Mouse (Mus musculus): ENCODE measurements at regions not wholly inside any gene's neighbourhood (a gene's known extent, or its start where the extent isn't known, plus 50 kb on each side); places are given as distances from the start of the nearest gene placed in this dataset.

- 70% methylated on average over 2 of the region's 2 CpGs for WGBS
- peaks cover 6% of the 10 kb centered on the region; the same call in 1 of the 2 replicates for H3K4me1 ChIP-seq (ENCODE audit: control insufficient read depth, insufficient read depth, low read length)
- no peak for ATAC-seq
Observed at GRCm38 (mm10) chr14:21900951-21901350, 52.2 kb upstream of the Comtd1 start.

GRCm38 (mm10) chr14:21900516-21900915 is 51.7 kb upstream of the Comtd1 start:
- Histone ChIP-seq H3K36me3 (ENCODE audit: control insufficient read depth, insufficient read depth, low read length) (no peaks in the 10 kb centered on the region), H3K4me3 (ENCODE audit: low read depth, low read length) (no peak overlapping the region), H3K4me1 (ENCODE audit: control insufficient read depth, insufficient read depth, low read length) (peaks cover 6% of the 10 kb centered on the region; the same call in 1 of the 2 replicates), H3K9me3 (replicated peaks; ENCODE audit: control insufficient read depth, low read length, poor library complexity, severe bottlenecking) (no peaks in the 10 kb centered on the region), H3K4me2 (ENCODE audit: low read length) (no peak overlapping the region), H3K27ac (ENCODE audit: low read length) (no peak overlapping the region), H3K9ac (ENCODE audit: low read depth, low read length) (no peak overlapping the region), H3K27me3 (ENCODE audit: control insufficient read depth, insufficient read depth, low read depth, low read length) (no peaks in the 10 kb centered on the region)
- no peak for ATAC-seq
- WGBS, result 44% methylated on average over 1 of the region's 1 CpGs

More at GRCm38 (mm10) chr14:21900951-21901350, 52.2 kb upstream of the Comtd1 start:
- no peak overlapping the region for H3K9ac ChIP-seq (ENCODE audit: low read depth, low read length)
- no peaks in the 10 kb centered on the region for H3K27me3 ChIP-seq (ENCODE audit: control insufficient read depth, insufficient read depth, low read depth, low read length)
- H3K4me2 ChIP-seq (ENCODE audit: low read length), result no peak overlapping the region
- H3K4me3 ChIP-seq (ENCODE audit: low read depth, low read length), result no peak overlapping the region
- H3K9me3 ChIP-seq (replicated peaks; ENCODE audit: control insufficient read depth, low read length, poor library complexity, severe bottlenecking), result no peaks in the 10 kb centered on the region
- H3K27ac ChIP-seq (ENCODE audit: low read length), result no peak overlapping the region
- no peaks in the 10 kb centered on the region for H3K36me3 ChIP-seq (ENCODE audit: control insufficient read depth, insufficient read depth, low read length)

All from midbrain, embryonic 16.5 days (tissue).